Mouse (Mus musculus): ENCODE results near the gene Pcyt2. TPM values are rescaled to one million over a fixed set of nuclear protein-coding genes. Genes with fewer than 3 reads are reported as not detected.
A peak's percentile ranks its signal among the peaks of the same experiment; 100 is the strongest.

The Pcyt2 gene
- polyA plus RNA-seq, 1 experiment from 2014 or later = 169 TPM

DNA sequence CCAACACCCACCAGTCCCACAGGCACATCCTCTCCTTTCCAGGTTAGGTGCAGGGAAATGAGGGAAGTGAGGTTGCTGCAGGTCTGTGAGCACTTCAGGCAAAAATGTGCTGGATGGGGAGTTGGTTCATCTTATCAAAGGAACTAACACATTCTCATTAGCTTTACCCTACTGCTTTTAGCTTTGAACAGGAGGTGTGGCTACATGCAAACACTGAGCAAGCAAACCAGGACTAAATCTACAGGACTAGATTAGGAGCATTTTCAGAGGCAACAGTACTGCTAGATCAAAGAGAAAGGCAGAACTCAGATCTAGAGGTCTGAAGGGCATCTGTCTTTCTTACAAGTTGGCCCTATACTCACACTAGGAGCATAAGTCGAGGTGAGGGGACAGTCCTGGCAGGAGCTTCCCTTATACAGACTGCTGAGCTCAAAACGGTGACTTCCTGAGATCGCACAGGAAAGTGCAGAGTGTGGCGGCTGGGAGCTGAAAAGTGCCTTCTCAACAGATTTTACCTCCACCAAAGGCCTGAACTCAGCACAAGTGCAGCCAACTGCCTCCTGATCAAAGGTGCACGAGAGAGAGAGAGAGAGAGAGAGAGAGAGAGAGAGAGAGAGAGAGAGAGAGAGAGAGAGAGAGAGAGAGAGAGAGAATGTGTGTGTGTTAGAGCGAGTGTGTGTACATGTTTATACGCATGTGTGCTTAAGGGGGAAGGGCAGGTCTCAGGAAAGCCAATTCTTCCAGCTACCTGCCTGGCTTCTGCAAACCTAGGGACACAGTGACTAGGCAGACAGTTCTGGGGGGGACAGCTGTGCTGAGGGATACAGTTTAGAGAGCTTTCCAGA, 13.4 kb upstream of the Pcyt2 start:
- Histone ChIP-seq H3K9me3 (replicated peaks) (no peaks in the 10 kb centered on the region), H3K27me3 (ENCODE audit: low read depth, poor library complexity, severe bottlenecking) (no peaks in the 10 kb centered on the region), H3K36me3 (peaks cover 40% of the 10 kb centered on the region), H3K4me1 (peaks cover 42% of the 10 kb centered on the region), H3K4me3 (peak overlapping the region; percentile 92), H3K27ac (peak overlapping the region; percentile 66; the same call in 1 of the 2 replicates)
- WGBS = 46% methylated on average over 7 of the region's 7 CpGs
- no peak for DNase-seq (ENCODE audit: low spot score)

DNA sequence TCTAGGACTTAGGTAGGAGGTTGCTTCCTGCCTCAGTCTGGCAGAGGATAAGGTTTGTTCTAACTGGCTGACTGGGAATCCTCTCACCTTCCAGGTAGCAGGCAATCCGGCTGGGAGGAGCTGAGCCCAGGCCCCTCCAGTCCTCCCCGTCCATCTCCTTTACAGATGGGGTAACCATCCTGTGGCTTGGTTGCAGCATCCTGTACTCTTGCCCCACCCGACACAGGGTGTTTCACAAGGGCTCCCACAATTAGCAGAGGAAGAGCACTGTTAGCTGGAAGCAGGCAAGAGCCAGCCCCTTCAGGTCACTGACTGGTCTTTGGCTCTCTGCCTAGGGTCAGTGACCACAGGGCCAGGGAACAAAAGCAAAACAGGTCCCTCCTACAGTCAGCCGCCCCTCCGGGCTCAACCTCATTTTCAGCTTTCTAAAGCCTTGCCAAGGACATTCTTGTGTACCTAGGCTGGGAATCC, 12.7 kb upstream of the Pcyt2 start:
- H3K4me1 ChIP-seq = peaks cover 48% of the 10 kb centered on the region
- H3K27ac ChIP-seq = peak overlapping the region; percentile 66
- H3K36me3 ChIP-seq = peaks cover 43% of the 10 kb centered on the region
- H3K9me3 ChIP-seq (replicated peaks) = no peaks in the 10 kb centered on the region
- 64% methylated on average over 5 of the region's 5 CpGs for WGBS
- H3K4me3 ChIP-seq = peak overlapping the region; percentile 18
- DNase-seq (ENCODE audit: low spot score) = no peak
- no peaks in the 10 kb centered on the region for H3K27me3 ChIP-seq (ENCODE audit: low read depth, poor library complexity, severe bottlenecking)

DNA sequence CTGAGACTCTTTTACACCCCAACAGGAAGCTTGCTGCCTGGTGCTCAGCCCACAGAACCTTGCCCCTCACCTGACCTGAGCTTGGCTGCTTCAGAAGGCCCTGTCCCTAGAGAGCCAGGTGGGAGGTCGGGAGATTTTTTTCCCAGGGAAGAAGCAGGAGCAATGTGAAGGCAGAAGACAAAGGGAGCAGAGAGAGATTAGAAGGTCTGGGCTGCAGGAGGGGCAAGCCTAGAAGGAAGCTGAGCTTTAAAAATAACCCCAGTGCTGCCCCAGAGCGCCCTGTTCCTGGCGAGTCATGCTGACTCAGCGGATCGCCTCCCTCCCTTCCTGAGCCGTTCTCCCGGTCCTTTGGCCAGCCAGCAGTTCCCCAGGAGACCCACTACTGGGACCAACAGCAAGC, 12.2 kb upstream of the Pcyt2 start:
- peak overlapping the region; percentile 66 for H3K27ac ChIP-seq
- no peak for DNase-seq (ENCODE audit: low spot score)
- H3K27me3 ChIP-seq (ENCODE audit: low read depth, poor library complexity, severe bottlenecking) = no peaks in the 10 kb centered on the region
- peak overlapping the region; percentile 18 for H3K4me3 ChIP-seq
- H3K9me3 ChIP-seq (replicated peaks) = no peaks in the 10 kb centered on the region
- WGBS = 51% methylated on average over 7 of the region's 7 CpGs
- H3K4me1 ChIP-seq = peaks cover 54% of the 10 kb centered on the region
- H3K36me3 ChIP-seq = peaks cover 43% of the 10 kb centered on the region

DNA sequence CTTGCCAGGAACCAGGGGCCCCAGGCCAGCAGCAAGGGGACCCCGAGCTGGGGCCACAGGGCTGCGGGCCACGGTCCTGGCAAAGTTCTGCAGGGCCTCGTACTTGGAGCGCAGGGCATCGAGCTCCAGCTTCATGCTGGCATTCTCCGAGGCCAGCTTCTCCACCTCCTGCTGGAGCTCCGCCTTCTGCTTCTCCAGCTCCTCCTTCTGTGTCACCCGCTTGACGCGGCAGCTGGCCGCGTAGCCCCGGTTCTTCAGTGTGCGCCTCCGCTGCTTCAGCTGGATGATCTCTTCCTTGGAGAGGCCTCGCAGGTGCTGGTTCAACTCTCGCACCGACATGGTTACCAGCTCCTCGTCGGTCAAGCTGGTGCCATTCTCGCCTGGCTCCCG, 11.6 kb upstream of the Pcyt2 start:
- H3K4me3 ChIP-seq = peak overlapping the region; percentile 18
- peaks cover 43% of the 10 kb centered on the region for H3K36me3 ChIP-seq
- H3K27me3 ChIP-seq (ENCODE audit: low read depth, poor library complexity, severe bottlenecking) = no peaks in the 10 kb centered on the region
- 79% methylated on average over 23 of the region's 23 CpGs for WGBS
- H3K4me1 ChIP-seq = peaks cover 57% of the 10 kb centered on the region
- H3K9me3 ChIP-seq (replicated peaks) = no peaks in the 10 kb centered on the region
- 0 out of 2 replicates have a peak overlapping the region, but pooled peaks have one; percentile 66 for H3K27ac ChIP-seq
- no peak for DNase-seq (ENCODE audit: low spot score)

DNA sequence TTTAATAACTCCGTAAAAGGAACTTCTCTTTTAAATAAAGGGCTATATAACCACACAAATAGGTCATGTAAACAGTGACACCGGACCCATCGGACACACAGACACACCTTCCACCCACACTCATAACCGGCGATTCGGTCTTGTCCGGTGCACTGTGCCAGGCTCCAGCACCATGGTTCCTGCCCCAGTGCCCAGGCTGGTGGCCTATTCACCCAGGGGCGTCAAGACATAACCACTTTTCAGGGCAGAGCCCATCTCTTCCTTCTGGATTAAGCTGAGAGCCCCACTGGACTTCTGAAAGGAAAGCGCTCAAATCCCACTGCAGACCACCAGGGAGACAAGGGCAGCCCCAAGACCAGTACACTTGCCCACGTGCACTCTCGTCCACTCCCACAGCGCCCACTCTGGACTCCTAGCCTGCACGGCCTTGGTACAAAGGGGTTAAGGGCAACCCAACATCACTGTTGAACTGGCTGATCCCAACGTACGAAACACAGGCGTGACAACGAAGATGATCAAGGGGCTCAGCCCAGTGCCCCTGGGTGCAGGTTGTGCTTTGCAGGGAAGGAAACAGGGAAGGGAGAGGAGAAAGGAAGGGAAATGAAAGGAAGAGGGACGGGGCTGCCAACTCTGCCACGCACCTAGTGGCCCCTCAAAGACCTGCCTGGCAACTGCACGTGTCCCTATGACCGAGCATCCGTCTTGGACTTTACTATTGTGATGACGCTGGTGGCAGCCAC, 11.0 kb upstream of the Pcyt2 start:
- no peak overlapping the region for H3K27ac ChIP-seq
- peaks cover 43% of the 10 kb centered on the region for H3K36me3 ChIP-seq
- no peak for DNase-seq (ENCODE audit: low spot score)
- WGBS = 97% methylated on average over 23 of the region's 23 CpGs
- H3K27me3 ChIP-seq (ENCODE audit: low read depth, poor library complexity, severe bottlenecking) = no peaks in the 10 kb centered on the region
- H3K4me3 ChIP-seq = peak overlapping the region; percentile 19
- no peaks in the 10 kb centered on the region for H3K9me3 ChIP-seq (replicated peaks)
- peaks cover 59% of the 10 kb centered on the region for H3K4me1 ChIP-seq

DNA sequence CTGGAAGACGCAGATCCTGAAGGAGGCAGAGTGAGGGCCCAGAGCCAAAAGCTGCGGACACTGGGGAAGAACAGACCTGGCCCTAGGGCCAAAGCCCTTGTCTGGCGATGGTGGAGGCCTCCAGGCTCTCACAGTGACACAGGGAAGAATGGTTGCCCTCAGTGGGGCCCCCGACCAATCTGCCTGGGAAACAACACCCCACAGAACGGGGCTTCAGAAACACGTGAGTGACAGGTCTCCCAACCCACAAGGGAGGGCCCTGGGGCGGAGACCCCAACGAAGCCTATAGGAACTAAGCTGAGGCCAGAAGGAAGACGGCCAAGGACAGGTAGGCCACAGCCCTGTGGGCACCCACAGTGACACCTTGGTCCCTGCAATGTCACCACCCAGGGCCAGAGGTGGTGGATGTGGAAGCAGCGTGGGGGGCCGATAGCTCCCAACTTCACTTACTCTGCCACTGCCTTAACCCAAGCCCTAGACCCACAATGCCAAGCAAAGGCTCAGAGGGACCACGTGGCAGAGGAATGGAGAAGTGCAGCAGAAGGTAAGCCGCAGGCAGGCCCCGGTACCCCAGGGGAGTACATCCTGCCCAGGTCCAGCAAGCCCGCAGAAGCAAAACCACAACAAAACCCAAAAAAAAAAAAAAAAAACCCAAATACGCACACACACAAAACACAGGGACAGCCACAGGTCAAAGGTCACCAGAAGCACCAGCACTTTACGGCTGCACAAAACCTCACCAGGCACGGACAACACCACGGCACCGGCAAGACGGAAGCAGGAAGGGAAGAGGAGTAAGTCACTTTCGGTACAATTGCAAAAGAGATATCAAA, 9.9 kb upstream of the Pcyt2 start:
- Histone ChIP-seq H3K27me3 (ENCODE audit: low read depth, poor library complexity, severe bottlenecking) (no peaks in the 10 kb centered on the region), H3K9me3 (replicated peaks) (no peaks in the 10 kb centered on the region), H3K4me3 (no peak overlapping the region), H3K36me3 (peaks cover 51% of the 10 kb centered on the region), H3K27ac (no peak overlapping the region), H3K4me1 (peaks cover 56% of the 10 kb centered on the region)
- 84% methylated on average over 22 of the region's 22 CpGs for WGBS
- no peak for DNase-seq (ENCODE audit: low spot score)

DNA sequence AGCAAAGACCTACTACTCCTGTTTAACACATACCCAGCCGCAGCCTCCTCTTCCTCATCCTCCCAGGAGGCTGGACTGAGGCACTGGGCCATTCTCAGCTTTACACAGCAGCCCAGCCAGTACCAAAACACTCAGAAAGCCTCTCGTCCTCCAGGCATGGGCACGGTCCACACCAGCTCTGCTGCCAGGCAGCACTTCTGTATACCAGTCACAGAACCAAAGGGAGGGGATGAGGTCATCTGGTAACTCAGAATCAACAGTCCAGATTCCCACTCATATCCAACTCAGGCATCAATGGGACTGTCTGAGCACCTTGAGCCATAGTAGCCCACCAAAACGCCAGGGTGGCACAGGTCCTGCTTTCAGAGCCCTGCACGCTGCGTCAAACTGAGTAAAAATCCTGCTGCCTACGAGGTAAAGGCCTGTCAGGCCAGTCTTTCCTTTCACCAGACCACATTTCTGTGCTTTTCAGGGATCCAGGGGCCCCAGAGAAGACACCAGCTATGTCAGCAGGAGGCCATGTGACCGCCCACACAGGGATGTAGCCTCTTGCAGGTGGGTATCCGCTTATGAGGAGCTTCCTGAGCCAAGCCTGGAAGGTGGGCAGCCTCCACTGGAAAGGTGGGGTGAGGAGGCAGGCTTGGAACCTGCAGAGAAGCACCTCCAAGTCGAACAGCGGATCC, 9.2 kb upstream of the Pcyt2 start:
- H3K36me3 ChIP-seq = peaks cover 57% of the 10 kb centered on the region

DNA sequence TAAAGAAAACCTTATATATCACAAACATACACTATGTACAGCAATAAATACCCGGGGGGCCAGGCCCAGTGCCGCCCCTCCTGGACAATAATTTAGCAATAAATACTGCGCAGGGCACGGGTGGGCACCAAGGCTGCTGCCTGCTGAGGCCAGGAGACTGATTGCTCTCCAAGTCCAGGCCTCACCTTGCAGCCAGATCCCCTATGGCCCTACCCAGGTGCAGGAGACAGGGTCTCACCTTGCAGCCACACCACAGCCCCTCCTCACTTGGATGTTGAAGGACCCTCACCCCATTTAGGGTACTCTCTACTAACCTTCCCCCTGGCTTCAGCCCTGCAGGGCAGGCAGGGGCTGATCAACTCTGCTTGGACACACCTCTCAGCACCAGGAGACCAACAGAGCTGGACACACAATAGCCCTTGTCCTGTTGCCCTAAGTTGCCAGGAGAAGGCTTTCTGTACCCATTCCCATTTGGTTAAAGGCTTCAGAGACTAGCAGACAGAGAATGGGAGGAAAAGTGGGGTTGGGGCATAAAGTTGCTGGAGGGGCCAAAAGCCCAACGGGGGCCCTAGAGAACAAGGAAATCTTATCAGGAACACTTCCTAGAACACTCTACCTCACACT, 7.5 kb upstream of the Pcyt2 start, which contains the start of gene Sirt7:
Gene Sirt7 (minus strand): TSS at position 89 of the 624 bp plus-strand sequence.
- Histone ChIP-seq H3K9me3 (replicated peaks) (no peaks in the 10 kb centered on the region), H3K4me3 (peak within 1 kb of the TSS; percentile 87), H3K27ac (peak within 1 kb of the TSS; percentile 79), H3K36me3 (peaks cover 71% of the 10 kb centered on the region), H3K4me1 (peaks cover 33% of the 10 kb centered on the region), H3K27me3 (ENCODE audit: low read depth, poor library complexity, severe bottlenecking) (no peaks in the 10 kb centered on the region)
- 23% methylated on average over 5 of the region's 5 CpGs for WGBS
- DNase-seq (ENCODE audit: low spot score) = no peak

More for the DNA sequence above, 9.2 kb upstream of the Pcyt2 start:
- WGBS = 94% methylated on average over 11 of the region's 11 CpGs
- Histone ChIP-seq H3K9me3 (replicated peaks) (no peaks in the 10 kb centered on the region), H3K4me3 (no peak overlapping the region), H3K4me1 (peaks cover 50% of the 10 kb centered on the region), H3K27me3 (ENCODE audit: low read depth, poor library complexity, severe bottlenecking) (no peaks in the 10 kb centered on the region), H3K27ac (no peak overlapping the region)
- DNase-seq (ENCODE audit: low spot score) = no peak

DNA sequence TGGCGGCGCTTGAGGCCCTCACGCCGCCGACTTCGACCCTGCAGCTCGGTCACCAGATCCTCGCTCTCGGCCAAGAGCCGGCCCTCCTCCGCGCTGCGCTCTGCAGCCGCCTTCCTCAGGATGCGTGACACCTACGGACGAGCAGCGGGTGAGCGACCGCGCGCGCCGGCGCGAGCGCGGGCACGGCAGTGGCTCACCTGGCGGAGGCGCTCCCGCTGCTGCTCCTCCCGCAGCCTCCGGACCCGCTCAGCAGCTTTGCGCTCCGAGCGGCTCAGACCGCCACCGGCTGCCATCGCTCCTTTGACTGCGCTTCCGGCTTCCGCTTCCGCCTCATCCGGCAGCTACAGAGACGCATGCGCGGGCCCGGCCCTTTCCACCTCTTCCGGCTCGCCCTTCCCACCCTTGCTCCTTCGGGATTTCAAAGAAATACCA, 7.0 kb upstream of the Pcyt2 start:
- Histone ChIP-seq H3K4me1 (peaks cover 28% of the 10 kb centered on the region), H3K4me3 (peak overlapping the region; percentile 87), H3K27ac (peak overlapping the region; percentile 79), H3K27me3 (ENCODE audit: low read depth, poor library complexity, severe bottlenecking) (no peaks in the 10 kb centered on the region), H3K36me3 (peaks cover 71% of the 10 kb centered on the region), H3K9me3 (replicated peaks) (no peaks in the 10 kb centered on the region)
- peak; percentile 90 for DNase-seq (ENCODE audit: low spot score)
- WGBS = 0% methylated on average over 53 of the region's 53 CpGs

DNA sequence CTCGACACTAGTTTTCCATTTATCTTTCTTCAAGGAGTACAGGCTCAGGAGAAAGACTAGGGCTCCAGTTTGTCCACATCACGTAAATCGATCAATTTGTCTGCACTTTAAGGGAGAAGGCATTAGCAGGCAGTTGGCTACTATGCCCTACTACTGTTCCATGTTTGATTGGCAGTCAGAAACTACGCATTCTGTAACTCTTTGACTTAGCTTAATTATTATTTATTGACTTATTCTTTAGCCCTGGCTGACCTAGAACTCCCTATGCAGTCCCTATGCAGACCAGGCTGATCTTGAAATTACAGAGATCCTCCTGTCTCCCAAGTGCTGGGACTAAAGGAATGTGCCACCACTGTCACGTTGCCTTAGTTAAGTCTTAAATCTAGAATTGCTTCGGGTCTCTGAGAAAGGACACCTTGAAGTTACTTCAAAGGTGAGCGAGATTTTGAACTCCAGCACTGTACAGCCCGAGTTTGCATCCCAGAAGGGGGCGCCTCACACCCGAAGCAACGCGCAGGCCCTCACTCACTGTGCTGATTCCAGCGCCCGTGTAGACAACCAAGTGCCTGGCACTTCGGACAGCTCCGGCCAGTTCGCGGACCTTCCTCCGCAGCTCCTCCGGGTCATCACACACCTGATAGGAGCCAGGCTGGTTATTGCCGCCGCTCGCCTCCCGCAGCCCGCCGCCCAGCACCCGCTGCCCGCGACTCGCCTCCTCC, 6.4 kb upstream of the Pcyt2 start:
- 13% methylated on average over 30 of the region's 30 CpGs for WGBS
- peak; percentile 74 for DNase-seq (ENCODE audit: low spot score)
- Histone ChIP-seq H3K9me3 (replicated peaks) (no peaks in the 10 kb centered on the region), H3K36me3 (peaks cover 70% of the 10 kb centered on the region), H3K27me3 (ENCODE audit: low read depth, poor library complexity, severe bottlenecking) (no peaks in the 10 kb centered on the region), H3K4me1 (peaks cover 22% of the 10 kb centered on the region), H3K27ac (peak overlapping the region; percentile 79), H3K4me3 (peak overlapping the region; percentile 87)

DNA sequence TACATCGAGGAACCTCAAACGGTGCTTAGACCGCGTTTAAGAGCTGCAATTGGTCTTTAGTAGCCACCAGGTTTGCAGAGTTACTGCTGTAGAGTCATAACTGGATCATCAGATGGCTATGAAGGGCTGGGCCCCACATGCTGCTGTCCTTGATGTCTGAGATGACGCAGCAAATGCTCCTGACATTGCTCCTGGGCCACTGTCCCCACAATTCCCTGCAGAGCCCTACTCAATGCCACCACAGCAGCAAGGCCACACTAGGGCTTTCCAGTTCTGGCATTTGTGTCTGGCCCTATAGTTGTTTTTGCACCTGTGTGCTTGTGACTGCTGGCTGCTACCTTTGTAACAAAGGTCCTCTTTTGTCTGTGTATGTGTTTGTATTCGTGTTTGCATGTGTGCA, 5.1 kb upstream of the Pcyt2 start:
- Histone ChIP-seq H3K27me3 (ENCODE audit: low read depth, poor library complexity, severe bottlenecking) (no peaks in the 10 kb centered on the region), H3K4me1 (peaks cover 26% of the 10 kb centered on the region), H3K4me3 (no peak overlapping the region), H3K27ac (no peak overlapping the region), H3K36me3 (peaks cover 73% of the 10 kb centered on the region), H3K9me3 (replicated peaks) (no peaks in the 10 kb centered on the region)
- DNase-seq (ENCODE audit: low spot score) = no peak
- WGBS = 93% methylated on average over 6 of the region's 6 CpGs
